Mouse (Mus musculus): ENCODE results near the gene Noxred1. TPM values are rescaled to one million over a fixed set of nuclear protein-coding genes. Genes with fewer than 3 reads are reported as not detected.

Gene Noxred1
- polyA plus RNA-seq, 1 experiment from 2014 or later: 0.60 TPM

Small RNAs within 50 kb of the gene (microRNA-seq; reads per million reads assigned to microRNA genes)
- gene Gm47293: not detected

Other genes with a start within 250 kb of the Noxred1 start
- gene Zdhhc22, start 248.3 kb downstream of the Noxred1 start, polyA plus RNA-seq (2015; fragmentation: Nextera tagmentation; extraction: Ambion mirVana): 0.14 TPM in 1 of 2 replicates, not detected in the other
- gene Tmem63c, start 217.4 kb downstream of the Noxred1 start, polyA plus RNA-seq (2015; fragmentation: Nextera tagmentation; extraction: Ambion mirVana): 0.04 and 0.30 TPM in 2 replicates
- gene Ngb, start 136.2 kb downstream of the Noxred1 start, polyA plus RNA-seq (2015; fragmentation: Nextera tagmentation; extraction: Ambion mirVana): 0.35 and 0.73 TPM in 2 replicates
- gene Gstz1, start 91.6 kb downstream of the Noxred1 start, polyA plus RNA-seq (2015; fragmentation: Nextera tagmentation; extraction: Ambion mirVana): 59.8 and 60.4 TPM in 2 replicates
- gene Pomt2, start 90.8 kb downstream of the Noxred1 start, polyA plus RNA-seq (2015; fragmentation: Nextera tagmentation; extraction: Ambion mirVana): 20.3 and 20.7 TPM in 2 replicates
- 0.66 and 1.2 TPM in 2 replicates for gene Samd15, start 39.0 kb downstream of the Noxred1 start, polyA plus RNA-seq (2015; fragmentation: Nextera tagmentation; extraction: Ambion mirVana)
- gene Tmed8, start 38.3 kb downstream of the Noxred1 start, polyA plus RNA-seq (2015; fragmentation: Nextera tagmentation; extraction: Ambion mirVana): 2.0 and 2.5 TPM in 2 replicates
- gene Vipas39, start 27.5 kb upstream of the Noxred1 start, polyA plus RNA-seq (2015; fragmentation: Nextera tagmentation; extraction: Ambion mirVana): 52.2 and 53.7 TPM in 2 replicates
- gene Ahsa1, start 27.7 kb upstream of the Noxred1 start, polyA plus RNA-seq (2015; fragmentation: Nextera tagmentation; extraction: Ambion mirVana): 246 and 248 TPM in 2 replicates
- 0.76 and 1.0 TPM in 2 replicates for gene Ism2, start 61.0 kb upstream of the Noxred1 start, polyA plus RNA-seq (2015; fragmentation: Nextera tagmentation; extraction: Ambion mirVana)
- 84.9 and 86.9 TPM in 2 replicates for gene Sptlc2, start 149.6 kb upstream of the Noxred1 start, polyA plus RNA-seq (2015; fragmentation: Nextera tagmentation; extraction: Ambion mirVana)
- gene Slirp, start 205.2 kb upstream of the Noxred1 start, polyA plus RNA-seq (2015; fragmentation: Nextera tagmentation; extraction: Ambion mirVana): 252 and 265 TPM in 2 replicates
- gene Alkbh1, start 205.3 kb upstream of the Noxred1 start, polyA plus RNA-seq (2015; fragmentation: Nextera tagmentation; extraction: Ambion mirVana): 59.8 and 63.9 TPM in 2 replicates
- gene Snw1, start 233.5 kb upstream of the Noxred1 start, polyA plus RNA-seq (2015; fragmentation: Nextera tagmentation; extraction: Ambion mirVana): 136 and 142 TPM in 2 replicates